Mouse (Mus musculus): ENCODE results near the gene Olfr1497.
"Not testable (repeated sequence)": the region's sequence is repeated elsewhere in the genome, so short reads cannot be mapped to it uniquely, and the experiment has no call there.

The Olfr1497 gene

DNA sequence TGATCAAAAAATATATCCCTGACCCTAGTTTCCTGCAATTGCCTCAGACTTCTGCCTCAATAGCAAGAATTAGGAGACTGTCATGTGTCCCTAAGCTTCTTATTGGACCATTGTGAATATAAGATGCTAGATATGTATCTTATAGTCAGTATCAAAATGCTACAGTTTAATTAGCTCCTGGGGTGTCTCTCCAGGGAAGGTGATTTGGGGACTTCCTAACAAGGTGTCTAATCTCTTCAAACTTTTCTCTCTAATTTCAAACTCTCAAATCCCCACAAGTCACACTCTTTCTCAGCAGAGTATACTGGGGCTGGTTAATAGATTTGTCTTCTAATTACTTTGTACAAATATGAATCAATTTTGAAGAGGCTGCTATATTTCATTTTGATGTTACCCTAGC, at the start of gene Olfr1497:
TSS of gene Olfr1497 (minus strand) at position 101 of the 400 bp plus-strand sequence.
- DNase-seq (ENCODE audit: inconsistent ontology term), result no peak

DNA sequence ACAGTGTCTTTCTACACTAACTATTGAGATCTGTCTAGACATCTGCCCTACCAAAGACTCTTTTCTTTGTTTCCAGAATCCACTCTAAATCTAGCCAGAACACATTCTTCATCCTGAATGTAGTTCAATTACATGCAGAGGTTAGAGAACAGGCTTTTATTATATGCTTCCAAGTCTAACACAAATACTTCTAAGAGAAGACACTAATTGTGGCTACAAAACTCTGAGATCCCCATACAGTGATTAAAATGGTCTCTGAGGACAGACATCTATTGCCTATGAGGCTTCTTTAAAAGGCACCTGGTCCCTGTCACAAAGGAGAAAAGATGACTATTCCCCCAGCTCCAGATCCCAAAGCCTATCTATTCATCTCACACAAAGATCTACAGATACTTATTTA, 32.4 kb upstream of the Olfr1497 start, which contains the start of gene Olfr1500:
TSS of gene Olfr1500 (minus strand) at position 101 of the 400 bp plus-strand sequence.
- DNase-seq (ENCODE audit: inconsistent ontology term), result no peak

DNA sequence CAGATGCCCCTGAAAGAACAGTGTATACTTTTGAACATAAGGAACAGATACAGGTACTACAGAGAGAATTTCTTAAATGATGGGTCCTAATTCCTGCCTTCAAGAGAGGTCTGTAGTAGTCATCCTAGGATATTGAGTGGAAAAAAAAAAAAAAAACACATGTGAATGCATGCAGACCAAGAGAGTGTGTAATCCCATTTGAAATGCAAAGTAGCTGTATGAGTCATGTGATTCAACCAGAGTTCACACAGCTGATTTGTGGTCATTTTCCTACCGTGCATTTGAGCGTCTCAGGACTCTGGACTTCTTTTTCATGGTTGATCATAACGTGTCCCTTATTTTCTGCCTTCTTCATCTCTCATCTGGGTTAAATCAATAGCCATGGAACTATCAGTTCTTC, 30.4 kb upstream of the Olfr1497 start:
- no peak for DNase-seq (ENCODE audit: inconsistent ontology term)

DNA sequence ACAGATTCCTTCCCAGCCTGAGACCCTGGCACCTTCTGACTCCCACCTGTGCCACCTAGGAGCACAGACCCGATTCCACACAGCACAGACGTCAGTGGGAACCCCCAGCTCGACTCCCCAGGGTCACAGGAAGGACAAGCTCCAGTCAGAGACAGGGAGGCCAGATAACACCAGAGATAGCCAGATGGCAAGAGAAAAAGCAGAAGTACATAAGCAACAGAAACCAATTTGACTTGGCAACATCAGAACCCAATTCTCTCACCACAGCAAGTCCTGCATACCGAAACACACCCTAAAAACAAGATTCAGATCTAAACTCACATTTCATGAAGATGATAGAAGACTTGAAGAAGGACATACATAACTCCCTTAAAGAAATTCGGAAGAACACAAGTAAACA, 22.8 kb upstream of the Olfr1497 start:
- no peak for DNase-seq (ENCODE audit: inconsistent ontology term)

DNA sequence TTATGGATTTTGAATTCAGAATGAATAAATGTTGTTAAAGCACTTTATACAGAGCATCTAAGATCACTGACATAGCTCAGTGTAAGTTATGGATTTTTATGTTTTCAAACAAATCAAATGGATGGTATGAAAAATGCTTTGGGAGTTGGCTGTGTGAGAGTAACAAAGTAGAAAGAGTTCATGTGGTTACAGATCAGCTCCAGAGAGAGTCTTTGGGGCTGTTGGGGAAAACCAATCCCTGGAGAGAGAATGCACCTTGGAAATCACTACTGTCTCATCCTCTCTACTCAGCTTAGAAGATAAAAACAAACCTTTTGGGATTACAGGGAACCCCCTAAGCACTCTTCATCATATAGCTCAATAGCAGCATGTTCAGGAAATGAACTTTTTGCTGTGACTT, 21.3 kb upstream of the Olfr1497 start, which contains the start of gene Olfr1499:
TSS of gene Olfr1499 (minus strand) at position 101 of the 400 bp plus-strand sequence.
- no peak for DNase-seq (ENCODE audit: inconsistent ontology term)

DNA sequence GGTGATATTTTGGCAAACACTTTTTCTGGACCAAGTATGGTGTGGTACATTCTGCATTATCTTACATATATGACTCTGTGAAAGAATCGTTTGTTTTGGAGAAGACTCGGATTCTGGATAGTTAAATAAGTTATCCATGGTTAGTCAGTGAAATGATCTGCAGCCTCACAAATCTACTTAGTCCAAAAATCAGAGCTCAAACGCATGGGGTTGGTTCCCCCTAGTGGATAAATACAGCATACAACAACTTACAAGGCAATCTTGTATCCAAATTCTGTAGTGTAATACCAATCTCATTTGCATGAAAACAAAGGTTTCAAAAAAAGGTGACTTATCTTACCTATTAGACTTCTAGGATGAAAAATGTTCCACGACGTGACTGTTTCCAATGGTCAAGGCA, 20.8 kb upstream of the Olfr1497 start:
- peak; percentile 24 for DNase-seq (ENCODE audit: inconsistent ontology term)

DNA sequence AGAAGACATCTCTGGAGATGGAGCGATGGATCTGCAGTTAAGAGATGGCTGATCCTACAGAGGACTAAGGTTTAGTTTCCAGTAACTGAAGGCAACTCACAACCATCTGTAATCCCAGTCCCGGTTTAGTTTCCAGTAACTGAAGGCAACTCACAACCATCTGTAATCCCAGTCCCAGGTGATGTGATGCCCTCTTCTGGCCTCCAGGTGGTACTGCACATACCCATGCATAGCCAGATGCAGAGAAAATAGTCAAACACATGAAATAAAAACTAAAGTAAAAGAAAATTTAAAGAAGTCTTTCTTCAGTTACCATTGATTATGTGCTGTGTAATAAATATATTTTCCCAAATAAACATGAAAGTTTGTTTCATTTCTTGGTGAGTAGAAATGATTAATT, 14.8 kb upstream of the Olfr1497 start:
- no peak for DNase-seq (ENCODE audit: inconsistent ontology term)

DNA sequence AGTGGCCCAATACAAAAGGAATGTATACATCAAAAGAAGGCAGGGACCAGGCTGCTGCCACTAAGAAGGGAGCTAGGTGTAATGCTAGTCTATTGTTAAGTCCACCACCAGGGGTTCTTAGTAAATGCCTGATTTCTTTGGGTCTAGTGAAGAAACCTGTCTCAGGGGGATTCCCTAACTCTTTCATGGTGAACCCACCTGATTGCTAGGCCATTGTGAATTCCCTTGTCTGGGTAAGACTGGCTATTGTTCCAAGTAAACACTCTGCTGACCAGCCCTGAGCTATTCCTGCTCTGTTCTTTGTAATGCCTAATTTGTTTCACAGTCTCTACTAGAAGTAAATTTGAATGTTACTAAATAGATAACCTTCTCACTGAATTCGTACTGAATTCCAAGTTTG, 7.5 kb upstream of the Olfr1497 start:
- DNase-seq (ENCODE audit: inconsistent ontology term), result not testable (repeated sequence)

DNA sequence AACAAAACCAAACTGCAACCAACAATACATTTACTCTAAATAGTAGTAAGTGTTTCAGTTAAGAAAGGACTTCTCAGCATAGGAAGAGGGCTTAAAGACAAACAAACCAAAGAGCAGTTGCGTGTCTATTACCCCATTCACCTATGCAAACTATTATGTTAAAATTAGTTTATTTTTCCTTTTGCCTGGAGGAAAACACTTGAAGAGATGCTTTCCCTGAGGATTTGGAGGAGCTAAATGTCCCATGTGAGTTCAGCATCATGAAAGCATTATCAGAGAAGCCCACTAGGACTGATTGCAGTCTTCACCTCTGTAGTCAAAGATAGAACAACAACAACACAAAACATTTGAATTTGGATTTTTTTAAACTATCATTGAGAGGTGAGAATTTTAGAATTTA, 20.4 kb downstream of the Olfr1497 start, which contains the start of gene Olfr1496:
TSS of gene Olfr1496 (plus strand) at position 301 of the 400 bp plus-strand sequence.
- no peak for DNase-seq (ENCODE audit: inconsistent ontology term)

DNA sequence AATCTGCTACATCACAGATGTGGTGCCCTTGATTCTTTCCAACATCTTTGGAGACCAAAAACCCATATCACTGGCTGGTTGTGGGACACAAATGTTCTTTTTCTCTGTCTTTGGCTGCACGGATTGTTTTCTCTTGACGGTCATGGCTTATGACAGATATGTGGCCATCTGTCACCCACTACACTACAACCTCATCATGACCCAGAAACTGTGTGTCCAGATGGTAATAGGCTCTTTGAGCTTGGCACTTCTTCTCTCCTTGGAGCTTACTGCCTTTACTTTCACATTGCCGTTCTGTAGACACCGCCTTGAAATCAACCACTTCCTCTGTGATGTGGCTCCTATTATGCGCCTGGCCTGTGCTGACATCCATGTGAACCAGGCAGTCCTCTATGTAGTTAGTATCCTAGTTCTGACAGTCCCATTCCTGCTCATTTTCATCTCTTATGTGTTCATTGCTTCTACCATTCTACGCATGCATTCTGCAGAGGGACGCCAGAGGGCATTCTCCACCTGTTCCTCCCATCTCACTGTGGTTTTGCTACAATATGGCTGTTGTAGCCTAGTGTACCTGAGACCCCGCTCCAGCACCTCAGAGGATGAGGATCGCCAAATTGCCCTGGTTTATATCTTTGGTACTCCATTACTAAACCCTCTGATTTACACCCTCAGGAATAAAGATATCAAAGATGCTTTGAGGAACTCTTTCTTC, 29.3 kb downstream of the Olfr1497 start:
- no peak for DNase-seq (ENCODE audit: inconsistent ontology term)

DNA sequence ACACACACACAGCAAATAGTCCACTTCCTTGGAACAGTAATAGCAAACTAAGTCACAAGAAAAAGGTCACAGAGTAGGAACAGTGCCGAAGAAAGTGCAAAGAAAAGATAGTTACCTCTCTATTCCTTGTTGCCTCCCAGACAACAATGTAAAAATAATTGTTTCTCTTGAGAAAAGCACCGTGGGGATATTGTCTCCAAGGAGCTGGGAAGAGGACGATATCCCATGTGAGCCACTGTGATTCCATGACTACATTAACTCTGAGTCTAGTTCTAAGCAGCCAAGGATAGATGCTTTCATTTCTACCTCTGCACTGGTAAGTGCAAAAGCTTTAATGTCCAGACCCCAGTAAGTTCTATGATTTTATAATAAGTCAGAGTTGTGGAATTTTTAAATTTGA, 33.7 kb downstream of the Olfr1497 start, which contains the start of gene Olfr1495:
TSS of gene Olfr1495 (plus strand) at position 301 of the 400 bp plus-strand sequence.
- no peak for DNase-seq (ENCODE audit: inconsistent ontology term)

DNA sequence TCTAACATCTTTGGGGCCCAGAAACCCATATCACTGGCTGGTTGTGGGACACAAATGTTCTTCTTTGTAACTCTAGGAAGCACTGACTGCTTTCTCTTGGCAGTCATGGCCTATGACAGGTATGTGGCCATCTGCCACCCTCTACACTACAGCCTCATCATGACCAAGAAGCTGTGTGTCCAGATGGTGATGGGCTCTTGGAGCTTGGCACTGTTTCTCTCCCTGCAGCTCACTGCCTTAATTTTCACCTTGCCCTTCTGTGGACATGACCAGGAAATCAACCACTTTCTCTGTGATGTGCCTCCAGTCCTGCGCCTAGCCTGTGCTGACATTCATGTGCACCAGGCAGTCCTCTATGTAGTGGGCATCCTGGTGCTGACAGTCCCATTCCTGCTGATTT, 48.6 kb downstream of the Olfr1497 start:
- no peak for DNase-seq (ENCODE audit: inconsistent ontology term)

All from Muller cell, postnatal 12 days (primary cell).